Mouse (Mus musculus): Measurements from ENCODE around the gene Abca16. TPM values are rescaled to one million over a fixed set of nuclear protein-coding genes. Genes with fewer than 3 reads are reported as not detected.

The Abca16 gene
- under 1 TPM in 1 of 2 experiments, not detected in 1; 0.10 TPM for polyA plus RNA-seq (2017; shearing (Covaris generic))

DNA sequence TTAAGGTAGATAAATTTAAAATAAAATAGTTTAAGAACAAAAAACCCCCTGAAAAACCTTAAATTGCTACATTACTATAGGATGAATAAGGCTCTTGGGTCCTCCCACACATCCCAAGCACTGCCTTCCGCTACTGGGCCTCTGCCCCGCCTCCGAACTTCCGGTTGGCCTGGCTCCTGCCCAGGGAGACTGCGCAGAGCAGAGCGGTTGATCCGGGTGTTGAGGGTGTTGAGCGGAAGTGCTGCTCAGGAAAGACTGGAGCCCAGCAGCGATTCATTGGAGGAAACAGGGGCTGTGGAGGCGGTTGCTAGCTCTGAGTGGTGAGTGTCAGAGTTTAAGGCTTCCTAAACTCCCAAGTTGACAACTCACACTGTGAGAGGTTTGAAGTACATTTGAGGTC, at the start of gene Abca16:
Abca16 (plus strand) TSS at position 201 of the 400 bp plus-strand sequence.

Other genes with a start within 250 kb of the Abca16 start
- gene Anks4b, start 235.8 kb upstream of the Abca16 start, polyA plus RNA-seq (2017; shearing (Covaris generic)), result not detected
- not detected for gene Crym, start 207.5 kb upstream of the Abca16 start, polyA plus RNA-seq (2017; shearing (Covaris generic))
- under 1 TPM in 1 of 2 experiments, not detected in 1; 0.04 TPM for gene Abca14, start 205.7 kb upstream of the Abca16 start, polyA plus RNA-seq (2017; shearing (Covaris generic))
- under 1 TPM in 1 of 2 experiments, not detected in 1; 0.05 TPM for gene Abca15, start 81.0 kb upstream of the Abca16 start, polyA plus RNA-seq (2017; shearing (Covaris generic))
- 100 to 1,000 TPM; 166 to 191 TPM for gene Uqcrc2, start 225.5 kb downstream of the Abca16 start, polyA plus RNA-seq (2017; shearing (Covaris generic))

Measured in activated CD4-positive, CD25-positive, alpha-beta regulatory T cell (primary cell).